Mouse (Mus musculus): Measurements from ENCODE around the gene Phkb.

The Phkb gene

GRCm38 (mm10) chr8:85944820-85945219, 104.1 kb downstream of the Phkb start:
- no peak for DNase-seq (ENCODE audit: low spot score)

GRCm38 (mm10) chr8:85958391-85958790, 117.6 kb downstream of the Phkb start:
- DNase-seq (ENCODE audit: low spot score): no peak

- DNase-seq (ENCODE audit: low spot score): no peak
Observed at GRCm38 (mm10) chr8:85959880-85960279, 119.1 kb downstream of the Phkb start.

- DNase-seq (ENCODE audit: low spot score): no peak
Observed at GRCm38 (mm10) chr8:85977588-85978077, 136.9 kb downstream of the Phkb start.

- no peak for DNase-seq (ENCODE audit: low spot score)
Observed at GRCm38 (mm10) chr8:85992911-85993310, 152.2 kb downstream of the Phkb start.

GRCm38 (mm10) chr8:85993661-85994060, 152.9 kb downstream of the Phkb start:
- no peak for DNase-seq (ENCODE audit: low spot score)

- DNase-seq (ENCODE audit: low spot score): no peak
Observed at GRCm38 (mm10) chr8:85995971-85996370, 155.2 kb downstream of the Phkb start.

GRCm38 (mm10) chr8:86006485-86006884, 165.7 kb downstream of the Phkb start:
- no peak for DNase-seq (ENCODE audit: low spot score)

- no peak for DNase-seq (ENCODE audit: low spot score)
Observed at GRCm38 (mm10) chr8:86016806-86017205, 176.0 kb downstream of the Phkb start.

GRCm38 (mm10) chr8:86028646-86029312, 188.0 kb downstream of the Phkb start:
- no peak for DNase-seq (ENCODE audit: low spot score)

- no peak for DNase-seq (ENCODE audit: low spot score)
Observed at GRCm38 (mm10) chr8:86029451-86029850, 188.7 kb downstream of the Phkb start.

- no peak for DNase-seq (ENCODE audit: low spot score)
Observed at GRCm38 (mm10) chr8:86034662-86035365, 194.1 kb downstream of the Phkb start.

GRCm38 (mm10) chr8:86035371-86035770, 194.6 kb downstream of the Phkb start:
- no peak for DNase-seq (ENCODE audit: low spot score)

GRCm38 (mm10) chr8:86038462-86038861, 197.7 kb downstream of the Phkb start:
- no peak for DNase-seq (ENCODE audit: low spot score)

GRCm38 (mm10) chr8:86042049-86042448, 201.3 kb downstream of the Phkb start:
- no peak for DNase-seq (ENCODE audit: low spot score)

- no peak for DNase-seq (ENCODE audit: low spot score)
Observed at GRCm38 (mm10) chr8:86050882-86051281, 210.1 kb downstream of the Phkb start.

- DNase-seq (ENCODE audit: low spot score): no peak
Observed at GRCm38 (mm10) chr8:86052003-86052402, 211.2 kb downstream of the Phkb start.

GRCm38 (mm10) chr8:86058618-86059017, 217.9 kb downstream of the Phkb start:
- no peak for DNase-seq (ENCODE audit: low spot score)

- DNase-seq (ENCODE audit: low spot score): no peak
Observed at GRCm38 (mm10) chr8:86059130-86059529, 218.4 kb downstream of the Phkb start.

- no peak for DNase-seq (ENCODE audit: low spot score)
Observed at GRCm38 (mm10) chr8:86063411-86063810, 222.7 kb downstream of the Phkb start.

GRCm38 (mm10) chr8:86079433-86079832, 238.7 kb downstream of the Phkb start:
- no peak for DNase-seq (ENCODE audit: low spot score)

- DNase-seq (ENCODE audit: low spot score): no peak
Observed at GRCm38 (mm10) chr8:86083346-86083745, 242.6 kb downstream of the Phkb start.

- DNase-seq (ENCODE audit: low spot score): no peak
Observed at GRCm38 (mm10) chr8:86086791-86087190, 246.0 kb downstream of the Phkb start.

GRCm38 (mm10) chr8:86087468-86087867, 246.7 kb downstream of the Phkb start:
- no peak for DNase-seq (ENCODE audit: low spot score)

Measured in ovary, postnatal 14 days (tissue).